Mouse (Mus musculus) thymus, adult 2 months (tissue): Measurements from ENCODE around the gene Amotl1.
"Not testable (repeated sequence)": the region's sequence is repeated elsewhere in the genome, so short reads cannot be mapped to it uniquely, and the experiment has no call there.

Source experiments
- CTCF ChIP-seq: fragments of 200-500 bp; IDR thresholded peaks from 2 replicates; pipeline ENCODE4 v1.5.1; 2012; ENCODE audit warnings: mild to moderate bottlenecking, control low read depth, low read length, moderate library complexity, borderline replicate concordance; ENCODE audit not compliant: control insufficient read depth, poor library complexity, insufficient read depth; ENCODE audit errors: extremely low read depth
- POLR2A ChIP-seq: fragments of 200-500 bp; IDR thresholded peaks from 2 replicates; pipeline ENCODE4 v1.6.1; 2012; ENCODE audit warnings: mild to moderate bottlenecking, low read length, control low read depth, moderate library complexity; ENCODE audit not compliant: control insufficient read depth, poor library complexity, insufficient read depth; ENCODE audit errors: extremely low read depth

GRCm38 (mm10) chr9:14671965-14672364, 27.1 kb upstream of the Amotl1 start:
- not testable (repeated sequence) for TF ChIP-seq POLR2A, CTCF
